Mouse (Mus musculus): ENCODE data around the gene Neu2.
"Not testable (repeated sequence)": the region's sequence is repeated elsewhere in the genome, so short reads cannot be mapped to it uniquely, and the experiment has no call there.

Gene Neu2

DNA sequence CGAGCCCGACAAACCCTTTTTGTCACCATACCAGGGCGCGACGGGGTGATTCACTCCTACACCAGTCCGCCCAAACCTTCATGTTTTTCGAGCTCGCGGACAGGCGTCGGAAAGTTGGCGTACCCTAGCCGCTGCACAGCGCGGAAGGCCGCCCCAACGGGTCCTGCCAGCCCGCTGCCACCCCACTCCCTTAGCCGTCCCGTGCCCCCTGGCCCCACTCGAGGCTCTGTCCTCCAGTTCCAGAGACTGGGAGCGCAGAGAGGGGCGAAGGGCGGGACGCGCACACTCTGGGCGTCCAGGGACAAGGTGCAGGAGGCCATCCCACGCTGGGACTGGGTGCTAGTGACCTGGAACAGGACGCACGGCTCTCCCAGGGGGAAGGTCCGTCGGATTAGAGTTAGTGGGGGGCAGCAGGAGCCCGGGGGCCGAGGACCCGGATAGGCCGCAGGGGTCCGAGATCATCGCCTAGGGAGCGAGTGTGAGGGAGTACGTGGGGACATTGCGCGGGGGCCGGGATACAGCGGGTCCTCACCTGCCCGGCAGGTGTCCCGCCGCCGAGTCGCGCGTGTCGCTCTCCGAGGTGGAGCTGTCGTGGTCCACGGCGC lies at the start of gene Neu2:
Gene Neu2, plus strand, starts transcription at position 329 of the 605 bp plus-strand sequence.
- no peak for DNase-seq

DNA sequence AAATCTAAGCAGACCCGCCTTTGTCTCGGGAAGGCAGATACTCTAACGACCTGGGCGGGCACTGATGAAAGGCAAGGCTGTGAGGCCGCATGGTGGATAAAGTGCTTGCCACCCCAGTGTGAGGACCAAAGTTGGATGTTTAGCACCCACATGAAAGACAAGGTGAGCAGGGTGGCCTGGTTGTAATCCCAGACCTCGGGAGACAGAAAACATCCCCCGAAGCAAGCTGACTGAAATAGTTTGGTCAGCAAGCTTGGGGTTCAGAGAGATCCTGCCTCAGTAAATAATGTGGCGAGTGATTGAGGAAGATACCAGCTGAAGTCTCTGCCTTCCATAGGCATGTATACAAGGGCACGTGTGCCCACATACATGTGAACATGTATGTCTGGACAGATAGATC lies 42.2 kb upstream of the Neu2 start:
- no peak for DNase-seq

DNA sequence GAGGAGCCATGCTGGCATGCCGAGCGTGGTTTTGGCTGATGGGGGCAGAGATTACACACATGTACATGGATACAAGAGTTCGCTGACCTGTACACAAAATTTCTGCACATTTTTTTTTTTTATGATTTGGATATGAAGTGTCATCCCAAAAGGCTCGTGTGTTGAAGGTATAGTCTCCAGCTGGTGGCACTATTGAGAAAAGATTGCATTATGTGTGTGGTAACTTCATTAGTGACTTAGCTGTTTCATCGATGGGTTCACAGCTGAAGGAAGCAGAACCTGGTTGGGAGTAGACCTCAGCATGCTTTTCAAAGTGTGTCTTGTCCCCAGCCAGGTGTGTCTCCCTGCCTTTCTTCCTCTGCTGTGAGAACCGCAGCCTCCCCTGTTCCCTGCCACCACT lies 41.4 kb upstream of the Neu2 start:
- no peak for DNase-seq

DNA sequence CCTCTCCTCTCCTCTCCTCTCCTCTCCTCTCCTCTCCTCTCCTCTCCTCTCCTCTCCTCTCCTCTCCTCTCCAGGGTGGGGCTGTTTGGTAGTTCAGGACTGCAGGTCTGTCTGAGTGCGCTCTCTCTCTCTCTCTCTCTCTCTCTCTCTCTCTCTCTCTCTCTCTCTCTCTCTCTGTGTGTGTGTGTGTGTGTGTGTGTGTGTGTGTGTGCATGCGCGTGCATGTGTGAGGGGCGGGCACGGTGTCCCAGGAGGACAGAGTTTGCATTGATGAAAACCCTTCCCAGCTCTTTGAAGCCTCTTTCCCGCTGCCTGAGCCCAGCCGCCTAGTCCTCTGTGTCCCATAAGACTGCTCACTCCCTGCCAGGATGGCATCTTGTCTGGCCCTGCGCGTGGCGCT lies 39.7 kb upstream of the Neu2 start, which contains the start of gene Snorc:
Gene Snorc, plus strand, starts transcription at position 301 of the 400 bp plus-strand sequence.
- not testable (repeated sequence) for DNase-seq

DNA sequence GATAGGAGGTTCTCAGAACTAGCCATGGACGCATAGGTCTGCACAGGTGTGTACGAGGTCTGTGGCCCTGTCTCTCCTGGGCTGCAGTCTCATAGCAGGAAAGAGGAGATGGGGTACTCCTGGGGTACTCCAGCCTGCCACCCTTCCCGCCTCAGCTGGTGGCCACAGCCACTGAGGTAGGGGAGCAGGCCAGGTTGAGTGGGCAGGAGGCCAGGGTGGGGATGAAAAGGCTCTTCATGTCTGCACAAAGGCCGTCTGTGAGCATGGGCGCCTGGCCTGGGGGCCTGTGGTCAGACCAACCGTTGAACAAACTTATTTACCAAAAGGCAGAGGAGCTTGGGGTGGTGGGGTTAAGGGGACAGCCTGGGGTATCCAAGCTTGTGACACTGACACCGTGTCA lies 37.8 kb upstream of the Neu2 start:
- no peak for DNase-seq

DNA sequence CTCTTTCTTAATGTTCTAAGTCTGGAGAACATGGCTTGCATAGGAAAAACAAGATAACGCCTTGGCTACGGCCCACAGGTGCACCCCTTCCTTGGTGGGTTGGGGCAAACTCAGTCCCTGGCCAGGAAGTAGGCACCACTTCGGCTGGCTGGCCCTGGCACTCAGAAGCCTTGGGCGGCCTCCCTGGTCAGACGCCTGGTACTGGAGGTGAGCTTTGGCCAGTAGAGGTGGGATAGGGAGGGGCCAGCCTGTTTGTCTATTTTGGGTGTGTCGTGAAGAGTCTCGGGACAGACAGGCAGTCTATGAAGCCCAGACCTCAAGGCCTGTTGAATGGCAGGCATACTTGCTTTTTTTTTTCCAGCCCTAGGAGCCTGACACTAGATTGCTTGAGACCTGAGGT lies 37.1 kb upstream of the Neu2 start:
- no peak for DNase-seq

DNA sequence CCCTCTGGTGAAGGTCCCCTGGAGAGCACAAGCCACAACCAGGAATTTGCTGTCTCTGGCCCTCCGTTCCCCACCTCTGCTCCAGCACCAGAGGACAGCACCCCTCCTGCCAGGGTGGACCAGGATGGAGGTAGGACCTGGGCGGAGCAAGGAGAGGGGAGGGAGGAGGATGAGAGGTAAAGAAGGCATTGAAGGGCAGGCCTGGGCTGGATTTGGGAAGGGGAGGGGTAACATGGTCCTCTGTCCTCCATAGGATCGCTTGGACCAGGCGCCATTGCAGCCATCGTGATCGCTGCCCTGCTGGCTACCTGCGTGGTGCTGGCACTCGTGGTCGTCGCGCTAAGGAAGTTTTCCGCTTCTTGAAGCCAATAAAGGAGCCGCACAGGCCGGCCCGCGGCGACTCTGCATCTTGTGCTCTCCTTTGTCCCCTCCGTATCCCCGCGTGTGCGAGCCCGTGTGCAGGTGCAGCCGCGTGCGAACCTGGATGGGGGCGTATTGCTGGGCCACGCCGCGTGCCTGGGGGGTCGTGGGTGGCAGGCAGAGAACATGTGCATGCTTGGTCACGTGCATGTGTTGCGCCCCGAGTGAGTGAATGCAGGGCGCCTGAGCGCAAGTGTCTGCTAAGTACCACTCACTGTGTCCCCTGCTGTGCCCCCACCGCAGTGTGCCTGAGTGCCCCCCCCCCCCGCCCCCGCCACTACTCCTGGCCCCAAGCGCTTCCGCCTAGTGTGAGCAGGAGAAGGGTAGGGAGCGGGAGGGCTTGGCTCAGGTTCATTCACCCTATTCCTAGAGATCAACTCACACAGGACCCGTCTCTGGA lies 34.4 kb upstream of the Neu2 start:
- no peak for DNase-seq

DNA sequence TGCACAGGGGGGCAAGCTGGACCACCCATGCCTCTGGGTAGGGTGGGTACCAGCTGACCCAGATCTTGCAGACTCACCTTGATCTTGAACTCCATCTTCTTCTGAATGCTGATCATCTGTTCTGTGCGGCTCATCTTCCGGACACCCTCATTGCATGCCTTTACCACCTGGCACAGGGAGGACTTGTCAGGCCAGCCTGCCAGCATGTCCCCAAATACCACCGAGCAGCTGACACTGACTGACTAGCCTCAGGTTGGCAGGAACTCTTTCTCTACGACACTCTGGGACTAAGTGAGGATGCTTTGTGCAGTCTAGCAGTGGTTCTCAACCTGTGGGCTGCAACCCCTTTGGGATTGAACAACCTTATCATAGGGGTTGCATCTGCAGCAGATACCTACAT lies 27.1 kb upstream of the Neu2 start:
- peak; percentile 45 for DNase-seq

DNA sequence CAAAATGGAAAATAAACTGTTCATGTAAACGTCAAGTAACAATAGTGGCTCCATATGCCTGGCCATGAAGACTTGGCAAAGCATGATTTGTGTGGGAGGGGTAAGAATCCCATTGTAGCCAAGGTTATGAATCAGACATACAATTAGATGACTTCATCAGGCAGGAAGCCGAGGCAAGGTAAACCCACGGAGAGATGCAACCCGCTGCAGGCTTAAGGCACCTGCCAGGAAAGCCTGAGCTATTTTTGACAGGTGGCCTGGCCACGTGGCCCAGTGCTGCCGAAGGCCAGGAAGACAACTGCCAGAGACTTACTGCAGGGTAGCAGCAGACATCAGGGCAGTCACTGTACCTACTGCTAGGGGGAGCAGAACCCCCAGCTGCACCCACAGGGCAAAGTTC lies 23.3 kb upstream of the Neu2 start:
- peak; percentile 97 for DNase-seq

DNA sequence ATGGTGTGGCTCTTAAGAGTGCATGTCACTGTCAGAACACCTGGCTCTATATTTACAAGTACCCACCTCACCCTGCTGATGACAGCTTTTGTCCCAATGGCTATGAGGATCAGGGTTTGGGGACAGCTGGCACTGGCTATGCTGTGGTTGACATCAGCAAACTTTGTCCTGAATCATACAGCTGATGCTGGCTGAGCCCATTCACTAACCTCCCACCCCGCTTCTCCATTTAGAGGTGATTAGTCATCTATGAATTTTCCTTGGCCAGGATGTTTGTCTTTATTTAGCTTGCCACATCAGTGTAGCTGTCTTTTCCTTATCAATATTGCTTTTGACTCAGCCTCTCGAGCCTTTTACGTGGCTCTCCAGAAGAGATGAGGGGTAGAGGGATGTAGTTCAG lies 17.4 kb upstream of the Neu2 start:
- no peak for DNase-seq

DNA sequence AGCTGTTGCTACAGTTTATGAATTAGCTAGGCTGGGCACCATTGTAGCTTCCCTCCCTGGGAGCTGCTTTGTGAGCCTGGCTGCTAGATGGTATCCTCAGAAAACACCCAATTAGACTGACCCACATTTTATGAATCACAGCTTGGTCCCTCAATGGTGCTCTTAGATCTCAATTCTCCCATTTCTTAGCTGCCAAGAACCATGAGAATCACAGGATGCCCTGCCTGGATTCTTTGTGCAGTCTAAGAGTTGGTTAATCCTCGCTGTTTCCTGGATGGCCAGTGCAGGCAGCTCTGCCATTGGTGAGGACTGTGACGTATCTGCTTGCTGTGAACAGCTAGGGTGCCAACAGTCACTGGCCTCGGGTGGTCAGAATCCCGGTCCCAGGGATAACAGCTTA lies 16.1 kb upstream of the Neu2 start:
- DNase-seq = no peak

DNA sequence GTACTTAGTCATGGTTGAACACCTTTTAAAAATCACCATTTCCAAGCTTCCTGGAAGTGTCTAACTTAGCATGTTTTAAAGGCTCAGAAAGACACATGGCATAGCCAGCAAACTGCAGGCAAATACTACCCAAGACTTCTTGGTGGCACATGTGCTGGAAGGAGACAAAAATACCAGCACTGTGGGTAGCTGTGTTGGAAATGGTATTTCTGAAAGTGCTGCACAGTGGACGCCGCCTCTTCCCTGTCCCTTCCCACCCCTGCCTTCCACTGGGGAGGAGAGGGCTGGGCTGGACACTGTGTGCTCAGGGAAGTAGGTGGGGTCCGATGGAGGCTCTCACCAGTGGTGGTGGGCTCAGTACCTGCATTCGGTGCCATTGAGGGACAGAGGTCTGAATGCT lies 4.2 kb upstream of the Neu2 start:
- DNase-seq = no peak

DNA sequence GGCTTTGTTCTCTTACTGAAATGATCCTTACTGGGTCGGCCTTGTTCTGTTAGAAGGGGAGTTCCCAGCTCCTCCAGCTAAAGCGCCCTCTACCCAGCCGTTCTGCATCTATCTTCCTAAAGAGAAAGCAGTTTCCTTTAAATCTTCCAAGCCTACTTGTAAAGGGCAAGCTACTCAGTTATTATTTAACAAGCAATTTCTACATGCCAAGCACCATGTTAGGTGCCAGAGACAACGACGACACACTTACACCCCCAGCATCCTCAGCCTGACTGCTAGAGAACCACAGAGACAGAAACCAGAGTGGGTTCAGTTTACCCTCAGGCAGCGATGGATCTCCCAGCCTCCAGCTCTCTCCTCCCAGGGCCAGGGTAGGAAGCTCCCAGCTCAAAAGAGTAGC lies 1.8 kb upstream of the Neu2 start:
- no peak for DNase-seq

DNA sequence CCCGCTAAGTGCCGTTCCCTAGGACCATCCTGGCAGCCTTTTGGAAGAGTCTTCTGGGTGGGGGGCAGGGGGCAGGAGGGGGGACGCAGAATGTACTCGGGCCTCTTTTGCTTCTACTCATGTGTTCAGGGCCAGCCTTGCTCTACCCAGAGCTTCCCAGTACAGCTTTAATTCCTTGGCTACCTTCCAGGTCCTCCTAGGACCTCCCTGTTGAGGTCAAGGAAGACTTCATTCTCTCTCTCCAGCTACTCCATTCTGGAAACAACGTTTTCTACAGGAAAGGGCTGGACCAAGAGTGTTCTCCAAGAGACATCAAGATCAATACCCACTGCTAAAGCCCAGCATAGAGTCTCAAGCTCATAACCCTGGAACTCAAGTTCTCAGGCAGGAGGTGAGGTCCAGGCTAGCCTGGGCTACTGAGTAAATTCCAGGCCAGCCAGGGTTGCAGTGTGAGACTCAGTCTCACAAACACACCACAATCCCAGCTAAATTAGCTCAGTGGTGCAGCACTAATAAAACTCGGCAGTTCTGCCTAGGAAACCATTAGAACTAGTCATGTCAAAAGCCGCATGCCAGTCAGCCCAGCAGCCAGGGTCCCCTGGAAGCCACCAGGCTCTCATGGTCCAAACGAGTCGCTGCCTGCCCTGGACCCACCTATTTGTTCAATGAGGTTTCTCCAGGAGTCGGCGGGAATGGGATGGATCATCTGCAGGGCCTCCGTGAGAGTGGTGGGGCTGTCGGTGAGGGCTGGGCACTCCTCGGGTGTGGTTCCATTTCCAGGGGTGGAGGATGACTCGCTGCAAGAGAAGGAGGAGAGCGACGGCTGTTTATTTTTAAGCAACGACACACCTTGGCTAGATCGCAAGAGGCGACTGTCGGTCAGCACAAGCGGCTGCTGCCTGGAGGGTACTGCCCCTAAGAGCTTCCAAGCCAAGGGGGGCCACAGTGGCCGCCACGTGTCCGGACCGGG lies 813 bp upstream of the Neu2 start:
- no peak for DNase-seq

DNA sequence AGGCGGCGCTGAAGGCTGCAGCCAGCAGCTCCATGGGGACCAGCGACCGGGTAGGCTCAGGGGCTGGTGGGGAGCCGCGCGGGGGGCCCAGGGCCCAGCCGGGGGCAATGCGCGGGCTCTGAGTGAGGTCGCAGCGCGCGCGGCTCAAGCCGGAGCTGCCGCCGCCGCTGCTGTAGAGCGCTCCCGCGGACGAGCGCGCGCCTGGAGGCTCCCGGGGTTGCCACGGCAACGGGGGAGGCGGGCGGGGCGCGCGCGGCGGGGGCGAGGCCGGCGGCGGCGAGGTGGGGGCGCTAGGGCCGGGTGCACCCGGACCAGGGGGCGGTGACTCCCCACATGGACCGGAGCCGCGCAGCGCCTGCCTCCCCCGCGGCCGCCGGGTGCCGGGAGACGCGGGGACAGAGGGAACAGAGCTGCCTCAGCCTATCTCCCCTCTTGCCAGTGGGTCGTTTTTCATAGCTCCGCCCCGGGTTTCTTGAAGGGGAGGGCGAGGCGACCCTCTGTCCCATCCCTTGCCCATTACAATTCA lies 540 bp downstream of the Neu2 start:
- no peak for DNase-seq

DNA sequence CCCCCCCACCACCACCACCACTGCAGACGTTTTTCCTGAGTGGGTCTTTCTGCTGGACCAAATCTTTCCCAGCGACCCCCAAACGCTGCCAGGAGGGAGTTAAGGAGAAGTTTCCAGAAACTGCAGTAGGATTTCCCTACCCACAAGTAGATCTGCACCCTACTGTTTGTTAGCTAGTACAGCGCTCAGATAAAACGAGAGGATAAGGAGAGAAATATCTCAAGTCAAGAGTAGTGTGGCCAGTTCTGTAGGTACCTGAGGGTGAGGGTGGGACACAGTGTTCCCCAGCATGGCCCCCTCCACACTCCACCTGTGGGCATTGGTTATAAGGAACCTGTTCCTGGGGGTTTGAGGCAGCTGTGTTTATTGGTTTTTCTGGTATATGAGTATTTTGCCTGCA lies 1.2 kb downstream of the Neu2 start:
- no peak for DNase-seq

DNA sequence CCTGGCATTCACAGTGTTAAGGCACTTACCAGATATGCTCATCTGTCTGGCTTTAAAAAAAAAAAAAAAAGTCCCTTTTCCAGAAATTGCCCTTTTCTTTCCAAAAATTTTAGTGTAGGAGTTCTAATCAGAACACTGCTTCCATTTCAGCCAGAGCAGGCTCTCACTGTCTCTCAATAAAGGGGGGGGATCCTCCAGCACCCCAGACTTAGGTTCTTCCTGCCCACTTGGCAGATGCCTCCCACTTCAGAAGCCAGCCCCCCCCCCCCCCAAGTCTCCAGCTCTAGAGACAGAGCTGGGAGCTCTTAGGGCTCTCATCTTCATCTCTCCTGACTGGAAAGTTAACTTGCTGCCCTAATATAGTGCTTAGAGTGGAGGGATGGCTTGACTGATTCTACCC lies 10.8 kb downstream of the Neu2 start:
- no peak for DNase-seq

DNA sequence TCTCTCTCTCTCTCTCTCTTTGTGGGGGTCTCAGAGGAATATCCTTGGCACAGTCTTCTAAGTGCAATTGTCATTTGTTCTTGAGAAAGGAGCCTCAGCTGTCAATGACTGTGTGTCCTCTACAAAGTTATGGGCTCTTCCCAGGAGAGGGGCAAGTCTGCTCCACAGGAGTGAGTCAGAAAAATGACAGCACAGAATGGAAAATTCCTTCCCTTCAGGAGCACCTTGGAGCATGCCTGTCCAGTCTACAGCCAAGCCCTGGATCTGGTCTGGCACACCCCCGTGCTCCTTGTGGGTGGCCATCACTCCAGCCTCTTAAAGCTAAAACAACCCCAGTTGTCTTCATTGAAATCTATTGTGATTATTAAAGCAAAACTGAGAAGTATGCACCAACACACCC lies 11.8 kb downstream of the Neu2 start:
- DNase-seq = no peak

DNA sequence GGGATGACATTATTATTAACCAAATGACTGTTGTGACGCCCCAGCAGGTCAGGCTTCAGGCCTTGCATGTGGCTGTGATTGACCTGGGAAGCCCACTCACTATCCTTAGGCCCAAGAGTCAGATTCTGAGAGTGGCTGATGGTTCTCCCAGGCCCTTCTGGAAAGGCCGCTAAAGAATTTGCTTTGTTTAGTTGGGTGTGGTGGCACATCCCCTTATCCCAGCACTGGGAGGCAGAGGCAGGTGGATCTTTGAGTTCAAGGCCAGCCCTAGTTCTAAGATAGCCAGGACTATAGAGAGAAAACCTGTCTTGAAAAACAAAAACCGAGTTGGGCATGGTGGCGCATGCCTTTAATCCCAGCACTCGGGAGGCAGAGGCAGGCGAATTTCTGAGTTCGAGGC lies 15.4 kb downstream of the Neu2 start:
- DNase-seq = no peak

DNA sequence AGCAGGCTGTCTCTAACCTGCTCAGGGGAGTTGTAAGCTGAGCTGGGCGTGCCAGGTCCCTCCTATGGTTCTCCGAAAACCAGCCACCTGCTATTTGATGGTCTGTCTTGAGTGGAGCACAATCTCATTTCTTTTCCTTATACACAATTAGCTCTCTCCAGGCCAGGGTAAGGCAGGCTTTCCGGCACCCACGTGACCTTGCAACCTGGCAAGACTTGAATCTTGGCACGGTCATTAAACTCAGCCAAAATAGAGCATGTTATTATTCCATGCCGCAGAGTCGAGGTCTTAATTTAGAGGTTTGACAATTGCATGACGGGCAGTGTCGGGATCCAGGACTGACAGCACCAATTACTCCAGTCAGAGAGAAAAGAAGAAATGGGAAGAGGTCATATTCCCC lies 17.5 kb downstream of the Neu2 start:
- peak; percentile 29 for DNase-seq

DNA sequence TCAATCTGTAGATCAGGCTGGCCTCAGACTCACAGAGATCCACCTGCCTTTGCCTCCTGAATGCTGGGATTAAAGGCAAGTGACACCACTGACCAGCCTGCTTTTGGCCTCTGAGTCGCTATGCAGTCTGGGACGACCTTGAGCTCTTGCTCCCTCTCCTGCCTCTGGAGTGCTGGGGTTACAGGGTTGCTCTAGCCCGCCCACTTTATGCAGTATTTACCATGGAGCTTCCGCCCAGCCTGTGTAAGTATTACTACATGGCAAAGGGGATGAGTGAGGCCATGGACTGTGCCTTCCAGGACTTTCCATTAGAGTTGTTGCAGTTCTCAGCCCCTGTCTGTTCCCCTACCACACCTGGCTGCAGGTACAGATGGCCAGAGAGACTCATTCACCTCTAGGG lies 22.7 kb downstream of the Neu2 start:
- no peak for DNase-seq

DNA sequence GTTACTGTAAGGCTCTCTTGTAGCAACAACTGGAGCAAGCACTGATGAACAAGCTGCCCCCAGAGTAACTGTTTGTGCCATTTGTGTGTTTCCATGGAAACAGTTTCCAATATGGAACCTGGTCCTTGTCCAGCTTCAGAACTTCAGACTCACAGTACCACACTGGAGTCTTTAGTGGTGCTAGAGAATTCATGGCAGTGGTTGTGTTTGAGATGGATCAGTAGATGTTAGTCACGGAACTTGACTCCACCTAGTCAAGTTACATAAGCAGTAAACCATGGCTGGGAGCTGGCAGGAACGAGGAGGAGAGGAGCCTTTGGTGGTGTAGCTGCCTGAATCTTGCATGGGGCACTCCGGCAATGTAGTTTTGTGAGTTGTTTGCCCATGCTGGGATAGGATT lies 24.4 kb downstream of the Neu2 start:
- no peak for DNase-seq

DNA sequence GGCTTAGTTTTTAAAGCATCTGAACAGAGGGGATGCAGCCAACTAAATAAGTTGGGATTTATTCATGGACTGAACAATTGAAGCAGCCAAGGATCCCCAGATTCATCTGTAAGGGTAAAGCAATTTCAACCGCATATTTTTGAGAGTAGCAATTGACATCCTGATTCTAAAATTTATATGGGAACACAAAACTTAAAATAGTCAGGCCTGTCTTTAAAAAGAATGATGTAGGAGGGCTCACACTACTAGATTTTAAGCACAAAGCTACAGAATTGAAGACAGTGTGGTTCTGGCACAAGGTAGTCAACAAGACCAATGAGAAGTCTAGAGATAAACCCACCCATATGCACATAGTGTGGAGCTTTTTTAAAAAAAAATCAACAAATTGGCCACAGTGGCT lies 27.3 kb downstream of the Neu2 start:
- no peak for DNase-seq
